Mouse (Mus musculus) CH12F3 (cell line): ENCODE measurements around the gene Pappa2.

Experiments
- in situ Hi-C: fragments of 300-500 bp; cut with MboI; formaldehyde crosslinking; loops from 2 replicates; pipeline ENCODE4 v1.14.3; 2020; ENCODE audit warnings: low sequenced_read_pairs

Gene Pappa2

DNA sequence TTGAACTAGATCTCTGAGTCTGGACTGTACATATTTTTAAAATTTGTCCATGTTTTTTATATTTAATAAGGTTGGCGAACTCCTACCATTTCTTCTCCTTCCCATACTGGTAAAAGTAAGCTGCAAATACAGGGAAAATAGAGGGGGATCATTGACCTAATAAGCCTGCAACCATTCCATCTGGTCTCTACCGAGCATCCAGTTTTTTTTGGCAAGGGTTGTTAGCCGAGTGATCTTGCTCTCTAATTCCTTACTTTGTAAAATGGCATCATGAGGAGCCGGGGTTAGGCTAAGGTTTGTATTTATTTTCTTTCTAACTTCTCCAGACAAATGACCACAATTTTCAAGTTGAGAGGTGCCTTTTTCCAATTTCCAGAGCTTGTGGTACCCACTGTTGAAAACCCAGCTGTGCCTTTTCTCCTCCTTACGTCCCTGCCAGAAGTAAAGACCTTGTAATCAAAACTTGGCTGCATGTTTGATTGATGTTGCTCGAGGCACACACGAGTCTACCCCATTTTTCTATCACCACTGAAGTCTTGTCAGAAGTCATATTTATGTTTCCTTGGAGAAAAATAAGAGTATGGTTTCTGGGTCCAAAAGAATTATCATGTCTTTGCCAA, 210.1 kb downstream of the Pappa2 start:
- in situ Hi-C loops, result no loop called here

DNA sequence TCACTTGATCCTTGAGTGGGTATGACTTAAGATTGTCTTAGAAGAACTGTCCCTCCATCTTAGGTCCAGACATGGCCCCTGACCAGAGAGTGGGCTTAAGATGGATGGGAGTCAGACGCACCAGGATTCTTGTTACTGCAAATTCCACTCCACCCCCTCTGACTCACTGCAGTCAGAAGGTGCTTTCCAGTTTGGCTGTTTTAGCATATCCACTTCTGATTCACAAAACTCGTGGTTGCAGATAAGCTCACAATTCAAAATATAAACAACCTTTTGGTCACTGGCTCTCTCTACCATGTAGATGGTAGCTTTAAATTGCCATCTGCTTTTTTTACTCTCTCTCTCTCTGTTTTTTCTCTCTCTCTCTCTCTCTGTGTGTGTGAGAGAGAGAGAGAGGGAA, 214.4 kb downstream of the Pappa2 start:
- in situ Hi-C loops, result no loop called here

DNA sequence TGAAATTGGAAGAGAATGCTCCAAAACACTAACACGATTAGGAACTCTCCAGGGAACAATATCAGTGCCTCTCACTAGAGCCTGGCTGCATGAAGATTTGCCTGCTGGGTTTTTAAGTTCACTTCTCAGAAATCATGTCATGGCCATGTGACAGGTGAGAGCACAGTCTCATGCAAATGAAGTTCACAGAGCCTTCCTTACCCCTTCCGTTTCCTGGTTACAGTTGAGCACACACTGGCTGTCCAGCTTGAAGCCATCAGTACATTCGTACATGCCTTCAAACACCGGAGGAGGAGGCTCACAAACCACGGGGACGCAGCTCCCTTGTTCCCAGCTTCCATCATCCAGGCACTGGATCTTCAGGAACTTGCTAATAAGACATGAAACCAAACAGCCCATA, 215.6 kb downstream of the Pappa2 start:
- in situ Hi-C loops, result no loop called here

DNA sequence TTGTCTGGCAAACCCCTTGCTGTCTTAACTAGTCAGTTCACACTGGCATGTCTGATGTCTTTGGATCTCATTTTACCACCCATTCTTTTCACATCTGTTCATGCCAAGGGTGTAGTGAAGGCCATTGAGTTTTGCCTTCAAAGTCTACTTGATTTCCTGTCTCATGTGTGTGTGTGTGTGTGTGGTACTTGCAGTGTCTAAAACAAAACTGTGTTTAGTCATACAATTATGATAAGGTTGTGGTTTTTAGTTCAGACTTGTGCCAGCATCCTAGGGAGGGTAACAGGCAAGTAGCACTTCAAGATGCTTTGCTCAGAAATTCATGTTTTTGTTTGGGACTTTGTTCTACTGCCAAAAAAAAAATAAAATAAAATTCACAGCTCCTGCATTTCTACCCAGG, 216.1 kb downstream of the Pappa2 start:
- in situ Hi-C loops, result no loop called here

DNA sequence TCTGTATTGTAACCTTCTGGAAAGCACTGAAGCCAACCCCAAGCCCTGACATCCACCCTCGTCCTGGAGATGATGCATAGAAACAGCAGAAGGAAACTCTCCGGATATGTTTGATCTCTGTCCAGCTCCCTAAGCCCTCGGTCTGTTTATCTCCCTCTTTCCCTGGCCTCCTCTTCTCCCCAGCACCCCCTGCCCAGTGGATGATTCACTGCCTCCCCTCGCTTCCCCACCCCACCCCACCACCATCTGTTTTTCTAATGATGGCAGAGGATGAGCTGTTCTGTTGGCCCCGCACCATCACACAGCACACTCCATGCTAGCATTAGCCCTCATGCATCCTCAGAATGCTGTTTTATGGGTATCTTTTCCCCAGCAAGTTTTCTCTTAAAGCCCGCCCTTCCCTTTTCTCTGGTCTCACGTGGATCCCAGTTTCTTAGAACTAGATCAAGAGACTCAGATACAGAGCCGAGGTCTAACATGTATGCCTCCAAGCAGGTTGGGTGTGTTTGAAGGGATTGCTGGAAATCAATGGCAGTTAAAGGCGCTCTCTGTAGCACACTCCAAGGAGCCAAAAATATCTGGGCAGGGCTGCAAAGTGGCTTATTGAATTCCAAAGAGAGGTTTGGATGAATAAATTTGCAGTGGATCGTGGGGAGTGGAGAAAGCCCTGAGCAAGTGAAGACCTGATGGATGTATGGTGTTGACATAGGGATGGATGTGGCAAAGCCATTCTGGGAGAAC, 231.8 kb downstream of the Pappa2 start:
- in situ Hi-C loops, result no loop called here

DNA sequence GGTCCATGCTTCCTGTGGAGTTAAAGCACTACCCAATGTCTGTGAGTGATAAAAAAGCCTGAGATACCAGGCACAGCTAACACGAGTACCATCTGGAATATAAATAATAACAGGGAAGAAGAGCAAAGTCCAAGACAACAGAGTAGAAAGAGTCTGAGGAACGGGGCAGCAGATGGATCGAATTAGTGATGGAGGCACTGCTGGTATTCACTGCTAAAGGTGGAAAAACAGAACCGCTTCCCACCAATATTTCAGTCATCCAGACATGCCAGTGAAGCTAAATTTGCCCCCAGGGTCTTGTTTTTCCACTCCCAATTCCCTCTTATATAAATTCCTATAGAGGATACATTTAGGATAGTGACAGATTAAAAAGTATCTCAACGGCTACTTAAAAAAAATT, 238.8 kb downstream of the Pappa2 start:
- in situ Hi-C loops, result no loop called here

DNA sequence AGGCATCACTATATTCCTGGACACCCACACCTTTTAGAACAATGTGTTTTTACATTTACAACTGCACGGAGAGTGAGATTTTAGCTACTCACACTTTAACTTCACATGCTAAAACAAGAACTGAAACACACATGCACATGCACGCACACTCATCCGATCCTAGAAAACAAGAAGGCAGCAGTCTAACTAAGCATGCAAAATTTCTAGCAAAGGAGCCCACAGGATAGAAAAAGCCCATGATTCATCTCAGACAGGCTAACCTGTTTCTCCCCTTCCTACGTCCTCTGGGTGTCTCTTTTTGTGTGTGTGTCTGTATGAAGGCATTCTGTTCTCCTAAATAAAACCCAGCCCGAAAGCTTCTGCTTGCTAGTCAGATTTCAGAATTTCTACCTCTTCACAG, 239.3 kb downstream of the Pappa2 start:
- in situ Hi-C loops, result no loop called here

DNA sequence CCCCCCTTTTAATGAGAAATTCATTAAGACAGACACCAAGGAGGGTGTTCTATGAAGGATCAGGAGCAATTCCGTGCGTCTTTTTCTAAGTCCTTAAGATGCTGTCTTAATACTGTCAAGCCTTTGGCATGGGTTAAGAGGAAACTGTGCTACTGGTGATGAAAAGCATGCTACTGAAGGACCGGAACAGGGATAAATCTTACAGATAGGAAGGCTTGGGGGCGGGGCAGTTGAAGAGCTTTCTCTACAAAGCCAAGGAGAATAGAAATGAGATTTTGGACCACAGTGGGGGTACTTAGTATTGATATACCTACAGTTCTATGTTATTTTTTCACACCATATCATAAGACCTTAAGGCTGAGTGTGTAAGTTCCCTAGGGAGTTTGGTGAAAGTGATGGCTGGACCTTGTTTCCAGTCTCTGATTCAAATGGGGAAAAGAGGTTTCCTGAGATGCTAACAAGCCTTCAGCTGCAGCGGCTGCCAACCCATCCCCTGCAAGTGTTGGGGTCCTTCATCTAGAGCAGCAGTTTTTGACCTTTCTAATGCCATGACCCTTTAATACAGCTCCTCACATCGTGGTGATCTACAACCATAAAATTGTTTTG, 240.0 kb downstream of the Pappa2 start:
- in situ Hi-C loops, result no loop called here

DNA sequence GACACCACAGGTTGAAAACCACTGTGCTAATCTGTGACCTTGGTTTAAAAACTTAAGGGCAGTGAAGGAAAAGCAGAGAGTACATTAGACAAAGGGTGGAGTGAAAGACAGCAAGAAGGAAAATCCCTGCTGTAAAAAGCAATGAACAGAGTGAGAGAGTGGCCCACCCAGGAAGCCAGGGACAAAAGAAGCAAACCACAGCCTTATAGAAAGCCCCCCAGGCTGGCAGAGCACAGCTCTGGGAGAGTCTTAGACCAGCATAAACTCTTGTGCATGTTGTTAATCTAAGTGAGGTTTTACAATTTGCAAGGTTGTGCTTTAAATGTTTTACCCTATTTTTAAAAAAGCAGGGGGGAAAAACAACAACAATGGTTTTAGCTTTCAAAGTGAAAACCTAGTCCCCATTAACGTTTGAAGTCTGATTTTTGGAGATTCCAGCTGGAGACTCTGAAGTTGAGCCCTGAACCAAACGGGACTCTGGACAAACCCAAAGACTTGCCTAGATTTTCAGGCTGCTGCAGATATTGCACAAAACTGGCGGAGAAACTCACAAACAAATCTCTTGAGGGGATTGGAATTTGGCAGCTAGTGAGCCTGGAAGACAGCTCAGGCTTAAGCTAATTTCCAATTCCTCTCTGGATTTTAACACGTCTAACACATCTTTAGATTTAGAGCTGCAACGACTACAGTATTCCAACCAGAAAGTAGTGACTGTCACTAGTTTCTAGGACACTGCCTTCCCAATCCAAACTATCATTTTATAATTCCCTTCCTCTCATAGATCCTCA, 241.0 kb downstream of the Pappa2 start:
- in situ Hi-C loops, result no loop called here

DNA sequence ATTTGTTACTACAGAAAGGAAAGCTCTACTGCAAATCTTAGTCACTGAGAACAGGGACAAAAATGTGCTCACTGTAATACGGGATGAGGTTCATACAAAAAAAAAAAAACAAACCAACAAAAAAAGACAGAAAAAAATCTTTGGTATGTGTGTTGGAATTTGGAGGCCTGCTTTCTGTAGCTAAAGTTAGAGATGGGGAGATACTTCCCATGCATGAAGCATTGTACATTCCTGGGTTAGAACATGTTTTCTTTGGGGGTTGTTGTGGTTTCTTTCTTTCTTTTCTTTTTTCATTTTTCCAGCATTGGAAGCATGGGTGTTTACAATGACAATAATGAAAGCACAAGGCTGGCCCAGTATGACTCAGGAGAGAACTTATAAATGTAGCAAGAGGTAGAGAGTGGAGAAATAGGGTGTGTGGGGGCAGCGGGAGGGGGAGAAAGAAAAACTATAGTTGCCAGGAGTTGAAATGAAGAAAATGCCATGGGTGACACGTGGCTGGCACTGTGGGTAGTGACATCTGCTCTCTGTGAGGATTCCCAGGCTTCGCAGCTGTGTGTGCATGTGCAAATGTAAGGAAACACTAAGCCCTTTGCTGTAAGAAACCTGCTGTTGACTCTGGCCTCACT, 247.3 kb downstream of the Pappa2 start:
- in situ Hi-C loops, result no loop called here

DNA sequence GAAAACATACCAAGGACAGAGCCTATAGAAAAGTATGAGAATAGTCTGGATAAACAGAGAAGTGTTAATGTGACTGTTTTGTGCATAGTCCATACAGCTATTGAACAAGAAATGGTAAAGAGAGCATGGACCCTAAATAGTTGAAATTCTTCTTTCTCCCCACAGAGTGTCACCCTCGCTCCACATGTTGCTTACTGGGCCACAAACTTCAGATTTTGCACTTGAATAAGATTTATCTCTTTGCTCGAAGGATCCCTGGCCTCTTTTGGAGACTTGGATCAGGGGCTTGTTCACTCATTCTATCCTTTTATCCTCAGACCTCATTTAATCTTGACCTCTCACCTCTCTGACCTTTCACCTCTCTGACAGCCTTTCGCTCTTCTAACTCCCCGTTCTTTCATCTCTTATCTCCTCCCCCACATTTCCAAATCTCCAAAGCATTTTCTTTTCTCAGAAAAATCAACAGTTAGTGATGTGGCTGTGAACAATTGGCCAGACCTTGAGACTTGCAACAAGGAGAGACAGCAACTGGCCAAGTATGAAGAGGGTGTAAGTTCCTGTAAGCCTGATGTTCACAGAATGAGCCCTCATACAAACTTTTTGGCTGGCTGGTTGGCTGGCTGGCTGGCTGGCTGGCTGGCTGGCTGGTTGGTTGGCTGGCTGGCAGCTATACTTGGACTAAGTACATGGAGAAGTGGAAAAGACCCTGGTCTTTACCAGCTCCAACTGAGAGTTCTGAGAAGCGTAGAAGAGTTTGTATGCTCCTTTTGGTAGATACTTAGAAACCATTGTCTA, 266.8 kb downstream of the Pappa2 start:
- in situ Hi-C loops, result loop anchor here (10.0 kb wide), 2 partner anchors 231 to 421 kb away; no protein-coding TSS in a partner anchor

DNA sequence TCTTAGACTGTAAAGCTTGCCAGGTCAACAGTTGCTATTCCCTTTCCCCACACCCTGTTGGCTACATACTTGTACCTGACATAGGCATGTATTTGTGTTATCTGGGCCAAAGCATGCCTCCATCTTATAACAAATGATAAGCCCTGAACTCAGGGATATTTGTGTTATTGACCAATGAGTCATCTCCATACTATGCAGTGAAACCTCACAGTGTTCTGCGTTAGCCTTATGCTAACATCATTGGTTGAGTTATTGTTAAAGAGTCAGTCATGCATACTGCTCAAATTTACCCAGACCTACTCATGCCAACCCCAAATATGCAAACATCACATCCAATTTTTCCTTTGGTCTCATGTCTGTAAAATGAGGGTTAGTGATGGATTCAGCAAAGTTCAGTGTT, 279.0 kb downstream of the Pappa2 start:
- in situ Hi-C loops, result no loop called here

DNA sequence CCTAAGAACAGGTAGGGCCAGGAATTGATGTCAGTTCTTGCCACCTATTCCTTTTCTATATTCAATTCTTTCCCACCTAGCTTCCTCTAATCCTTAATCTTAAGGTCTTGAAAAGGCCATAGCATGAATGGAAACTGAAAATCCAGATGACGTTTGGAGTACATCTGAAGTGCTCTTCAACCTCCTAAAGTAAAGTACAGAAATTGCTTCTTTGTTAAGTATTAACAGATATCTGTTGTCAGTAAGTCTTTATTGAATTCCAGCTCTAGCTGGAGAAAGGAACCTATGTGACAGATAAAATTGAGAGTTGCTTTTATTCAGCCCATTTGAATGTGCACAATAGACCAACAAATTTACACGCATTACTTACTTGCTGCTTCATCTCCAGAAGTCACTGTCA, 280.1 kb downstream of the Pappa2 start:
- in situ Hi-C loops, result no loop called here

DNA sequence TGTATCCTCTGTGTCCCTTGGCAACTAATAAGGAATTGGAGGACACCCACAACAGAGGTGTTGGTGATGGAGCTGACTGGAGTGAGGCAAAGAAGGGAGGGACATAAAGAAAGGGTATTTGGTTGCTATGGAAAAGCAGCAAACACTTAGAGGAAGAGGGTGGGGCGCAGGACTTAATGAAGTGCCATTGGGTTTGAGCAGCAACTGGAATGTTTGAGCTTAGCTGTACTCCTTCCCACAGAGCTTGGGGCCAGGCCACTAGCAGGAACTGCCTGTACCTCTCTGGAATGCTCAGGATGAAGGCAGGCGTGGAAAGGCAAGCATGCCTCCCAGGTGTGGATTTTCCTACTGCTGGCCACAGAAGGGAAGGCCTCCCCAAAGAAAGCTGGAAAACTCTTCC, 281.0 kb downstream of the Pappa2 start:
- in situ Hi-C loops, result no loop called here

DNA sequence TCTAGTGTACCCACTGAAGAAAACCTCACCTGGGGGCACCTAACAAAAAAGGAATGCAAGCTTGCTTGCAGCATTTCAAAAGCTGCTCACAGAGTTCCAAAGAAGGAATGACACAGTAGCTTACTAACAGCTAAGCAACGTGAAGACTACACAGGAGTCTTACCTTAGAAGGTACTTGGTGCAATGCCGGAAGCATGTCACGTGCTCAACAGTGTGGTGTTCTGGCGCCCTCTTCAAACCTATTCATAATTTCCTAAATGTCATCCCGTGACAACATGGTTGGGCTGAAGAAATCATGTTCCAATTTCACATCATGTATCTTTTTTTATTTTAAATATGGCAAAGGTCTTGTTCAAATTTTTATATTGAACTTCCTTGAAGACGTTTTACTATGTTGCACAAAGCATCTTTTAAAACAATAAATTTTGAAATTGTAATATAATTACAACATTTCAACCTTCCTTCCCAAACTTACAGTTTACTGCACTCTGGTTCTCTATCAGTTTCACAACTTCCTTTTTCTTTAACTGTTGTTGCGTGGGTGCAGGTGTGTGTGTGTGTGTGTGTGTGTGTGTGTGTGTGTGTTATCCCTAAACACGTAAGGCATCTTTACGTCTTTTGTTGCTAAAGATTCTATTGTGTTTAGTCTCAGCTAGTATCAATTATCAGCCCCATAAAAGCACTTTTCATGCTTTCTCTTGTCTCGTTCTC, 282.3 kb downstream of the Pappa2 start:
- in situ Hi-C loops, result no loop called here

DNA sequence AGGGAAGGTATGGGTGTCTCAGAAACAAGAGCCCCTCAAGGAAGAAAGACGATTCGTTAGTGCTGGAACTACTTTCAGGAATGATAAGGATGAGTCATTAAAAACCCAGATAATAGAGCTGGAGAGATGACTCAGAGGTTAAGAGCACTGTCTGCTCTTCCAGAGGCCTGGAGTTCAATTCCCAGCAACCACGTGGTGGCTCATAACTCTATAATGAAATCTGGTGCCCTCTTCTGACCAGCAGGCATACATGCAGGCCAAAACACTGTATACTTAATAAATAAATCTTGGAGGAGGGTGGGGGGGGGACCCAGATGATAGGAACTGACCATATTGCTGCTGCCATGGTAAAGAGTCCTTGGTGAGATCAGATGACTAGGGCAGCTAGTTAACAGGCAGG, 282.9 kb downstream of the Pappa2 start:
- in situ Hi-C loops, result no loop called here

DNA sequence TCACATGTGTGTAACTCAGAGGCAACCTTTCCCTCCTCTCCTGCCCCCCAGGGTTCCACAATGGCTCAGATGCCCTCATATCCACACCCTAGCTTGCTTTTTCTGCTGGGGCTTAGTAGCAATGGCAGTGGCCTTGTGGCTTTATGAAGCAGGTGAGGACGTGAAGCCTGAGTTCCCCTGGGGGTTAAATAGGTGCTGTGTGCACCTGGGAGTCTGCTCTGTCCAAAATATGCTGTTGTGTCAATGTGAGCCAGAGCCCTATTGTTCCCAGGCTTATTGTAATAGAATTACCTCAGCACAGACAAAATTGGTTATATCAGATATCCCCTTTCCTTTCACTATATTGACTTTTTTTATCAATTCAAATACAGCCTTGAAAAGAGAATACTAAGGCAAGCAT, 292.6 kb downstream of the Pappa2 start:
- in situ Hi-C loops, result no loop called here

DNA sequence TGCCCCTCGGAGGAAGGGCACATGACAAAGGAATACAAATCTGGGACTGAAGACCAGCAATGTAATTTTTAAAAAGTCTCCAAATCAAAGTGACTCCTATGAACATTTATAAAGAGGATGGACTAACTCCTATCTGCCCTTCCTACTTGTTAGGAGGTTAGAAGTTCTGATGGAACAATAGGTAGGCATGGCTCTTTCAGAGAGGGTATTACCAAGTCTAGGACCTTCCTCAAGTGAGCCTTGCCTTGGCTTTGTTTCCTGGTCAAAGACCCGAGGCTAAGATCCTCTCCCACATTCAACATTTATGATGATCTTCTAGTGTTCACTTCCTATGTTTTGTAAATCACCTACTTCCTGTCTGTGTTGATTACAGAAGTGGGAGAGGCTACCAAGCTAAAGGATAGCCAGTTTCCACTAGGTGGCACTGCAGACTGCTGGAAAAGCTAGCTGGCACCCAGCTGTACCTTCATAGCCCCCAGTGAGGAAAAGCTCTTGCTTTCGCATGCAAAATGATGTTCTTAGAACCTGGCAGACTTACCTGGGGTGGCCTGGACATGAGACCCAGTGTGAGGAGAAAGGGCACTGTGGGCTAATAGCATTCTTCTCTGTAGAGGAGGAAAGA, 310.2 kb downstream of the Pappa2 start:
- in situ Hi-C loops, result loop anchor here (25.0 kb wide), 2 partner anchors 933 to 1108 kb away; no protein-coding TSS in a partner anchor

DNA sequence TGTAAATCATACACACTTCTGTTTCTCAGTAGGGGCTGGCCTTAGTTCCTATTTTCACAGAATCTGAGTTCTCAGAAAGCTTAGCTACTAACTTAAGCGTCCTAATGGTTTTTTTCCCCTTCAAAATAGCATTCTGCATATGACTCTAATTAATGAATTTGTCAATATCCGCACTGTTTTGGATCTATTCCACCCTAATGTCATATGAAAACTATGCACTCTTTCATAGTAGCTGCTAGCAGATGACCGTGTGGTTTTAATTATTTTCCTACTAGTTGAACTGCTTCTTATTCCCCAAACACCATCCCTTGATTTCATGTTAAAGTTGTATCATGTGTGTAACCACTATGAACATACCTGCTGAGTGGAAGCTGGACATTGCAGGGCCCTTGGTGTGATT, 314.3 kb downstream of the Pappa2 start:
- in situ Hi-C loops, result loop anchor here (25.0 kb wide), 2 partner anchors 929 to 1104 kb away; no protein-coding TSS in a partner anchor
